Mouse (Mus musculus) heart, embryonic 14.5 days (tissue): Measurements from ENCODE around the gene Sptb. TPM values are rescaled to one million over a fixed set of nuclear protein-coding genes. Genes with fewer than 3 reads are reported as not detected.

Experiments used
- ATAC-seq: fragments of 200-750 bp; cut with Nextera tagmentation; 2 replicates; pipeline ENCODE4 v1.8.0; 2017; ENCODE audit warnings: low read depth, moderate TSS enrichment; ENCODE audit not compliant: insufficient number of reproducible peaks, insufficient read depth, low FRiP score
- H3K27ac ChIP-seq, 2 experiments: fragments of 200-500 bp in 1 of 2; fragments of 300-500 bp in 1 of 2; sonication (generic) in 1 of 2; replicated peaks in 1 of 2; 2 replicates each; pipeline ENCODE4 v1.5.1; 2012 to 2014; ENCODE audit warnings: low read depth in 2 of 2, low read length in 2 of 2, control low read depth in 1 of 2, mild to moderate bottlenecking in 1 of 2, mixed read lengths in 1 of 2; ENCODE audit not compliant: control insufficient read depth in 1 of 2, insufficient read depth in 1 of 2
- H3K27me3 ChIP-seq: fragments of 300-500 bp; sonication (generic); 2 replicates; pipeline ENCODE4 v1.6.1; 2014; ENCODE audit warnings: mild to moderate bottlenecking, low read length, control low read depth; ENCODE audit not compliant: control insufficient read depth, insufficient read depth
- H3K36me3 ChIP-seq: fragments of 300-500 bp; sonication (generic); 2 replicates; pipeline ENCODE4 v1.6.1; 2014; ENCODE audit warnings: mild to moderate bottlenecking, control low read depth, low read length, mixed read lengths; ENCODE audit not compliant: control insufficient read depth, insufficient read depth
- H3K4me1 ChIP-seq, 2 experiments: fragments of 200-500 bp in 1 of 2; fragments of 300-500 bp in 1 of 2; sonication (generic) in 1 of 2; 2 replicates each; pipeline ENCODE4 v1.6.1; 2012 to 2014; ENCODE audit warnings: low read length in 2 of 2, control low read depth in 1 of 2, mixed read lengths in 1 of 2; ENCODE audit not compliant: control insufficient read depth in 2 of 2, insufficient read depth in 2 of 2
- H3K4me2 ChIP-seq: fragments of 300-500 bp; sonication (generic); 2 replicates; pipeline ENCODE4 v1.6.1; 2014; ENCODE audit warnings: mild to moderate bottlenecking, low read length
- H3K4me3 ChIP-seq, 2 experiments: fragments of 200-500 bp in 1 of 2; fragments of 300-500 bp in 1 of 2; sonication (generic) in 1 of 2; 2 replicates each; pipeline ENCODE4 v1.5.1; 2012 to 2014; ENCODE audit warnings: low read length in 2 of 2, mild to moderate bottlenecking in 2 of 2, control low read depth in 1 of 2, low read depth in 1 of 2, moderate library complexity in 1 of 2; ENCODE audit not compliant: control insufficient read depth in 1 of 2, insufficient read depth in 1 of 2
- H3K9ac ChIP-seq: fragments of 300-500 bp; sonication (generic); 2 replicates; pipeline ENCODE4 v1.6.1; 2014; ENCODE audit warnings: mild to moderate bottlenecking, low read length
- H3K9me3 ChIP-seq: fragments of 300-500 bp; sonication (generic); 2 replicates; pipeline ENCODE4 v1.6.1; 2016; ENCODE audit warnings: low read length, control low read depth; ENCODE audit not compliant: control insufficient read depth
- WGBS: fragments of 180-500 bp; shearing (Covaris S2); extraction: QIAGEN DNeasy Blood & Tissue Kit; methylation state at CpG from one replicate; pipeline ENCODE4 v1.1.7; 2014; 5-methylcytosine and 5-hydroxymethylcytosine counted together
- polyA plus RNA-seq: library from polyadenylated mRNA; unstranded; fragments of >200 nt; fragmentation: Nextera tagmentation; extraction: Ambion mirVana; gene quantifications from 2 replicates; pipeline ENCODE4 v1.2.1, GENCODE M21; 2014

Gene Sptb
- polyA plus RNA-seq, 1 experiment from 2014 or later, result 7.4 TPM

- Histone ChIP-seq H3K36me3 (no peaks in the 10 kb centered on the region), H3K27me3 (no peaks in the 10 kb centered on the region), H3K9ac (no peak overlapping the region), H3K4me2 (no peak overlapping the region), H3K4me3 (no peak overlapping the region), H3K4me1 (peaks cover 21 to 36% of the 10 kb centered on the region in 2 experiments), H3K9me3 (no peaks in the 10 kb centered on the region), H3K27ac (no peak overlapping the region)
- peak; percentile 58; the same call in 1 of the 2 replicates for ATAC-seq
- WGBS, result 52% methylated on average over 16 of the region's 16 CpGs
Observed at GRCm38 (mm10) chr12:76649708-76650687, 60.3 kb downstream of the Sptb start.

GRCm38 (mm10) chr12:76645222-76646110 is 64.9 kb downstream of the Sptb start:
- no peak overlapping the region for H3K9ac ChIP-seq

GRCm38 (mm10) chr12:76643679-76644078 is 66.7 kb downstream of the Sptb start:
- no peak for ATAC-seq
- H3K4me3 ChIP-seq, result no peak overlapping the region
- no peaks in the 10 kb centered on the region for H3K27me3 ChIP-seq
- H3K36me3 ChIP-seq, result no peaks in the 10 kb centered on the region
- 42% methylated on average over 8 of the region's 8 CpGs for WGBS
- no peak overlapping the region for H3K4me2 ChIP-seq
- no peaks in the 10 kb centered on the region for H3K9me3 ChIP-seq
- peaks cover 13 to 14% of the 10 kb centered on the region in 2 experiments for H3K4me1 ChIP-seq
- no peak overlapping the region for H3K9ac ChIP-seq
- no peak overlapping the region for H3K27ac ChIP-seq

More at GRCm38 (mm10) chr12:76645222-76646110, 64.9 kb downstream of the Sptb start:
- 55% methylated on average over 23 of the region's 23 CpGs for WGBS
- Histone ChIP-seq H3K36me3 (no peaks in the 10 kb centered on the region), H3K27me3 (no peaks in the 10 kb centered on the region), H3K9me3 (no peaks in the 10 kb centered on the region), H3K4me2 (peak overlapping the region; percentile 1; the same call in 1 of the 2 replicates), H3K4me3 (no peak overlapping the region), H3K27ac (no peak overlapping the region), H3K4me1 (peaks cover 13 to 17% of the 10 kb centered on the region in 2 experiments)
- no peak for ATAC-seq

GRCm38 (mm10) chr12:76642616-76643015 is 67.7 kb downstream of the Sptb start:
- Histone ChIP-seq H3K4me1 (peaks cover 13 to 14% of the 10 kb centered on the region in 2 experiments), H3K4me2 (no peak overlapping the region), H3K36me3 (no peaks in the 10 kb centered on the region), H3K9me3 (no peaks in the 10 kb centered on the region), H3K9ac (no peak overlapping the region), H3K27ac (no peak overlapping the region), H3K27me3 (no peaks in the 10 kb centered on the region), H3K4me3 (no peak overlapping the region)
- WGBS, result 58% methylated on average over 4 of the region's 4 CpGs
- ATAC-seq, result no peak

GRCm38 (mm10) chr12:76640620-76641019 is 69.7 kb downstream of the Sptb start:
- H3K27me3 ChIP-seq, result no peaks in the 10 kb centered on the region
- no peak for ATAC-seq
- H3K9ac ChIP-seq, result no peak overlapping the region
- H3K4me1 ChIP-seq, result peaks cover 10 to 11% of the 10 kb centered on the region in 2 experiments
- no peaks in the 10 kb centered on the region for H3K36me3 ChIP-seq
- no peaks in the 10 kb centered on the region for H3K9me3 ChIP-seq
- H3K4me2 ChIP-seq, result no peak overlapping the region
- no peak overlapping the region for H3K4me3 ChIP-seq
- WGBS, result 27% methylated on average over 8 of the region's 8 CpGs
- H3K27ac ChIP-seq, result no peak overlapping the region

- H3K9ac ChIP-seq, result peak overlapping the region; percentile 25; the same call in 1 of the 2 replicates
- H3K4me1 ChIP-seq, result peaks cover 7 to 19% of the 10 kb centered on the region in 2 experiments; a peak in 3 of 4 replicates
- 41% methylated on average over 15 of the region's 15 CpGs for WGBS
- H3K27me3 ChIP-seq, result no peaks in the 10 kb centered on the region
- H3K4me2 ChIP-seq, result peak overlapping the region; percentile 49
- H3K36me3 ChIP-seq, result no peaks in the 10 kb centered on the region
- no peaks in the 10 kb centered on the region for H3K9me3 ChIP-seq
- H3K4me3 ChIP-seq, result no peak overlapping the region
- peak overlapping the region in 1 of 2 experiments; percentile 44; a peak in 2 of 4 replicates for H3K27ac ChIP-seq
- peak; percentile 61; the same call in 1 of the 2 replicates for ATAC-seq
Observed at GRCm38 (mm10) chr12:76634899-76635693, 75.3 kb downstream of the Sptb start.
